Mouse (Mus musculus) ovary, postnatal 14 days (tissue): Measurements from ENCODE around the gene Aldh18a1.

Source experiments
- DNase-seq: peaks from one replicate; pipeline ENCODE4 v3.0.0; 2022; ENCODE audit warnings: low spot score

The Aldh18a1 gene

DNA sequence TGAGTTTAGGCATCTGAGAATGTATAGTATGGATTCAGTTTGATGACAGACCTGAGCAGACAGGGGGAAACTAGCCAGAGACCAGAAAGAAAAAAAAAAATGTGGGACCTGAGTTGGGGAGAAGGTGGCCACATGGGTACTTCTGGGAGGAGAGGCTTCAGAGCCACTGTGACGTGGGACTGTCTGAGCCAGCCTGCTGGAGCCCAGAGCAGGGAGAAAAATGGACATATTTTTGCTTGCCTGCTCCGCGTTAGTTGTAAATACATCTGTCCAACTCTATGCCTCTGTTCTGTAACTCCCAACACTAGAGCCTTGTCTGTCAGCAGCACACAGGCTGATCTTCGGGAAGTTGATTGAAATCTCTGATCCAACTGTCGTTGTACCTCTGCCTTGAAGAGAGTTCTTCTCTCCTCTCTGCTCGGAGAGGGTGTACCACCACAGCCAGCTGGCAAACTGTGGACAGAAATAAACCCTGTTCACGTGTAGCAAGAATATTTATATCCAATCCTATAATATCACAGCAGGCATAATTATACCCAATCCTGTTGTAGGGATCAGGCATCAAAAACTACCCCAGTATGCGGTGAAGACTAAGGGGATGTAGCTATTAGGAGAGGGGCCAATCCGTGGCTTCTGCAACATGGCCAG, 61.8 kb downstream of the Aldh18a1 start:
- DNase-seq = no peak

DNA sequence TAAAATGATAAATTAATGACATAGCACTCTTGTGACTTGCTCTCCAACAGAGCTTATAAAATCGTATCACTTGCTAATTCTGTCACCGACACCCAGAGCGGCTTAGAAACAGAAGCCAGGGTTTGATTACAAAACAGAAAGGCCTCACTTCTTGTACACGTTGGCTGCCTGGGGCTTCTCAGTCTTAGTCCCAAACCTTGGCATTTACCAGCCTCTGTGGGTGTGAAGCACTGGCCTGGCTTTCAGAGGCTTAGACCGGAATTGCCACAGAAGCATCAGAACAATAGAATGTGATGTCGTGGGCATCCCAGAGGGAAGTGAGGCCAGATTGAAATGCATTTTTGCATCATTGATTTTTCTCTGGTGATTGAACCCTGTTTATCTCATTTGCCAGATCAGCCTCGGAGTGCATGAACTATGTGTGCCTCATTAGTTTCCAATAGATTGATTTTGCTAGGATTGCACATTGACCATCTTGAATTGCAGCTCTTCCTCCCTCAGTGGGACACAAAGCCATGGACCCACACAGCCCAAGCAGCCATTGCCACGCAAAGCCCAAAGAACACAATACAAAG, 64.7 kb downstream of the Aldh18a1 start:
- DNase-seq = no peak

DNA sequence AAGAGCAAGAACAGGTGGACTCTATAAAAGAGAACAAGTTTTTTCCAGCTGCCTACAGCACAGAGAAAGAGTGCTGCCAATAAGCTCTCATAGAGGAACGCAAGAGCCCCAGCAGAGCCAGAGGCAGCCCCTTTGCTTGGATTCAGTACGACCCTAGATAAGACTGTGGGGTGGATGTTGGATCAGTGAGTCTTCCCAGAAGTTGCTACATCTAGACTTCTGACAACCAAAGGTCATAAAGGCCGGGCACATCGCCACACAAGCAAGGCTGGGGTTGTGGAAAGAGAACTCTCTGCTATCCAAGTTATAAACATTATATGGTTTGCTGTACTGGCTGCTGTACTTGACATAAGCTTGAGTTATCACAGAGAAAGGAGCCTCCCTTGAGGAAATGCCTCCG, 67.9 kb downstream of the Aldh18a1 start:
- no peak for DNase-seq

DNA sequence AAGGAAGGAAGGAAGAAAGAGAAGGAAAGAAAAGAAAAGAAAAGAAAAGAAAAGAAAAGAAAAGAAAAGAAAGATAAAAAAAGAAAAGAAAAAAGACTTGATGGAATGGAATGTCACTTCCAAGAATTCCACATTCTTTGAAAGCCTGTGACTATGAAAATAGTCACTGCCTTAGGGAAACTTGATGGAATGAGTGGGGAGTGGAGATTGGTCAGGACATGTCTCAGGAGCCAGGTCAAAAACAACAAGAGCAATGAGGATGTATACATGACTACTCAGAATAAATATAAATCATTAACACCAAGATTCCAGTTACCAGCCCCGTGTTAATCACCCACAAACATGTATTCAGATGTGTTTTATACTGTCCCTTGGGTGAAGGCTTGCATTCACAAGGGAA, 69.6 kb downstream of the Aldh18a1 start:
- DNase-seq = no peak

DNA sequence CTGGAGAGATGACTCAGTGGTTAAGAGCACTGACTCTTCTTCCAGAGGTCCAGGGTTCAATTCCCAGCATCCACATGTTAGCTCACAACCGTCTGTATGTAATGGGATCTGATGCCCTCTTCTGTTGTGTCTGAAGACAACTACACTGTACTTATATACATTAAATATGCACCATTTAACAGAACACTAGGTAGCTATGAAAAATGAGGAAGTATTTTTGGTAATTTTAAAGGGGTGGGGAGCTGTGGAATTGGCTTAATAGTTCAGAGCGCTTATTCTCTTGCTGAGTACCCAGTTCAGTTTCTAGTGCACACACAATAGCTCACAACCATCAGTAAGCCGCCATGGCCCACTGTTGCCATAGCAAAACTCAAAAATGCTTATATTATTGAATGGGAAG, 72.7 kb downstream of the Aldh18a1 start:
- DNase-seq = no peak

DNA sequence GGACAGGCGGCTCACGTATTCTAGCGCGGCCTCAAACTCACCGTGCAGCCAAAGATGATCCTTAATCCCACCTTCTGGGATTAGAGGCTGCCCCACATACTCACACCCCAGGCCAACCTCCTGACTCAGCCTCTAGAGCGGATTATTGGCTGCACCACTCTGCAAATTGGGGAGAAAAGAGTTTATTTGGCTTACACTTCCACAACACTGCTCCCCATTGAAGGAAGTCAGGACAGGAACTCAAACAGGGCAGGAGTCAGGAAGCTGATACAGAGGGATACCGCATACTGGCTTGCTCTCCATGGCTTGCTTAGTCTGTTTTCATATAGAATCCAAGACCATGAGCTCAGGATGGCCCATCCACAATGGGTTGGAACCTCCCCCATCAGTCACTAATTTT, 73.9 kb downstream of the Aldh18a1 start:
- no peak for DNase-seq

DNA sequence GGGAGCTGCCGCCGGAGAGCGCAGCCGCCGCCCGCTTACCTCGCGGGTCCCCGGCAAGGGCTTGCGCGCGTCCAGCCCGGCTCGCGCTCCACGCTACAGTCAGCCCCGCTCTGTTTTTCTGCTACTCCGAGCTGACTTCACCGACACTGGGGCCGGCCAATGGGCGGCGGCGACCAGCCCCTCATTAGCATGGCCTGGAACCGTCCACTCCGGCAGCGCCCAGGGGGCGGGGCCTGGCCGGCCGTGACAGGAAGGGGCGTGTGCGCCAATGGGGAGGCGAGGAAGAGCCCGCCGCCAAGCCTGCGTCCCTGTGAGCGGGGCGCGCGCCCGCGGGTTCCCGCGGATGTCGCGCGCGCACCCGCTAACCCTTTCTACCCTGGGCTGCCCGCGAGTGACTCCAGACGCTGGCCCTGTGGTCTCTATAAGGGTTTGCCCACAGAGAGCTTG, 74.6 kb downstream of the Aldh18a1 start, which contains the start of gene Sorbs1:
Sorbs1 (minus strand) TSS at position 148 of the 447 bp plus-strand sequence.
- peak; percentile 88 for DNase-seq

DNA sequence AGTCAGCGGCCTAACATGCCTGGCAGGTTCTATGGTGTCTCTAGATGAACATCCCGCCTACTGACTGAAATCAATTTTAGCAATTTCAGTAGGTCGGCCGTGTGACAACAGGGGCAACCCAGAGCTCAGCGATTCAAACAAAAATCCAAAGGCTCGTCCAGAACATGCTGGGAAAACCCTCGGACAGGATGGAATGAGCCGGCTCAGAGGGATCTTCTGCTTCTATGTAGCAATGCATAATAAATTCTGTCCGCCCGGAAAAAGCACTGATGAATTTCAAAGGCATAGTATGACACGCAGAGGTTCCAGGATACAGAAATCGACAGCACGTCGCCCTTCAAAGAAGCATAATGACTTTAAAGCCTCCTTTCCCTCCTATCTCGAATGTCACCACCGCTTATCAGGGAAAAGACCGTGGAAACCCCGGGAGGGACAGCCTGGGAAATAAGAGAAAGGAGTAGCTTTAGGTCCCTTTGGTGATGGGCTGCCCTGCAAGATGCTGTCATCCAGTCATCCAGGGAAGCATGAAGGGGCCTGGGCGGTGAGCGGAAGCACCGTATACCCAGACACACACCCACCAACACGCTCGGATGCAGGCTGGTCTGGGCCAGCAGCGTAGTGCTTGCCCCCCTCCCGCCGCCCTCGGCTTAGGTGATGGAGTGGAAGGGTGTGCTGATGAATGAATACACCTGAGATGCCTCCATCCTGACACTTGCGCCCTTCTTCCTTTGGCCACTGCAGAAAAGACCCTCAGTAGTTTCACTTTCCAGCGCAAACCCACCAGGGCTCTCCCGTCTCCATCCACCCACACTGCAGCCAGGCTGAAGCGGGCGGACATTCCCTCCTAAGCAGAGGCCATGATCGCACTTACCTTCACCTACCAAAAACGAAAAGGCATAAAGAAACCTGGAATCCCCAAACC, 75.5 kb downstream of the Aldh18a1 start:
- no peak for DNase-seq

DNA sequence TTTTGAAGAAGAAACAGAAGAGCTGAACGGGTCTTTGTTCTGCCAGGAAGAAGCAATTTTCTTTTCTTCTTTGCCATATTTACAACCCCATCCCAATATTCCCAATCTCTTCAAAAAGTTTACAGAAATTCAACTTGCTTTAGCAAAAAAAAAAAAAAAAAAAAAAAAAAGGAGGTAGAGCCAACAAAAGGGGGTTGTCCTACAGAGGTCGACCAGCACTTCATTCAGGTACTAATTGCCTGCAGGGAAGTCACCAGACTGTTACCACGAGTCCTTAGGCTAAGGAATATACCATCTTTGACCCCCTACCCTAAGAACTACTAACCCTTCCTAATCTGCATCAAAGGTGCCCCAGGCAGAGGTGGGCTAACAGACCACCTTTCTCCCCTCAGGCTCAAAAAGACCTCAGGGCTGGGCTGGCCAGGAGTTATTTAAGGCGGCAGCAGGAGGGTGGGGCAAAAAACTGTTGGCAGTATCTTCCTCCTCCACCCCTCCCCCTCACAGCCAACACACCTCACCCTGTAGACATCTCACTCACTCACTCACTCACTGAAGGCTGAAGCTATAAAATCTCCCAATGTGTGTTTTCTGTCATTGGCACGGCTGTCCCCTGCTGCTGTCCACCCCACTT, 76.5 kb downstream of the Aldh18a1 start:
- no peak for DNase-seq

DNA sequence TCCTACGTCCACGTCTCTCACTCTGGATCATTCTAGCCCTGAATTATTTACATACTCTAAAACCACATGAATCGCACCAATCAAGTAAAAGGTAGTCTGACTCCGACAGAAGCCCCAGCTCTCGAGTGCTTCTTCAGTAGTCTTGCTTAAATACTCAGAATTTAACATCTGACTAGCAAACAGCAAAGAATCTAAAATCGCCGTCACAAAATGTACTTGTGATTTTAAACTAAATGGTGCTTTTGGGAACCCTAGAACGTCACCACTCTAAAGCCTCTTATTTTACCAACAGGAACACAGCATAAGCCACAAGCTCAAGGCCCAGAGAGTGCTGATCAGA, 77.2 kb downstream of the Aldh18a1 start:
- no peak for DNase-seq

DNA sequence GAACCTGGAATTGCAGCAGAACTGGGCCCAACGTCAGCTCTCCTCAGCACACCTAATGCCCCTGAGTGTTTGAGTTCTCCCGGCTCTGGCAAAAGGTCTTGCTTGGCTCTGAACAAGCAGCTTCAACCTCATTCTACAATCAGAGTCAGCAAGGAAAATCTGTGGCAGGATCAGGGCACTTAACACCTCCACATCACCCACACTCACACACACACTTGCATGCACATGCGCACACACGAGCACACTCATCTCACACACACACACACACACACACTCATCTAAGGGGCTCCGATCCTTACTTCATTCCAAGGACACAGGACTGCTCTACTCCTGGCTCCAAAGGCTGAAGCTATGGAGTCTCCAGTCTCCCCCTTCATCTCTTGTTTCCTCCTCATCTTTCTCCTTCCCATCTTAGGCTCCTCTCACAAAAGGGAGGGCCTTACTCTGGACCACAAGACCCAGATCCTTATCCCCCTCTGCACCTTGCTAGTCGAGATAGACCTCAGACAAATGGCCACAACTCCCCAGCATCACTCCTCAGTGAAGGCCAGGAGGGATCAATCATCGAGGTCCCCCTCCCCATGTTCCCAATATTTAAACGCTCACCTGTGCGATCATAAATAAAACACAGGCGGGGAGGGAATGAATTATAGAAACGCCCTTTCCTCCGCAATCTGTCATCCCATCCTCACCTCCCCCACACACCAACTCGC, 77.7 kb downstream of the Aldh18a1 start:
- no peak for DNase-seq

DNA sequence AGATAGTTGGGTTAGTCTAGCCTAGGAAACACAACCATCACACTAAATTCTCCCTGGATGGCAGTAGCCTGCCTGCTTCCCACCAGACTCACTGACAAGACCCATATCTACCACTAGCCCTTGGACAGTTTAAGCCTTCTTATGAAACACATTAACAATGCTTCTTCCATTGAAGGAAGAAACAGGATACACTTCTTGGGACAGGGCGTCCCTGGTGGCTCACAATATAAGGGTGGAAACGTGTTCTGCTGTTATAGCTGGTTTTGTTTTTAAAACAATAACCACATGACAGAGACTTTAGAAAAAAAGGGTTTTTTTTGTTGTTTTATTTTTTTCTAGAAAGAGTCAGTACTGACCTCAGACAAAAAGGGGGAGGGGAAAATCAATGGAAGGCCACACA, 79.0 kb downstream of the Aldh18a1 start:
- DNase-seq = no peak

DNA sequence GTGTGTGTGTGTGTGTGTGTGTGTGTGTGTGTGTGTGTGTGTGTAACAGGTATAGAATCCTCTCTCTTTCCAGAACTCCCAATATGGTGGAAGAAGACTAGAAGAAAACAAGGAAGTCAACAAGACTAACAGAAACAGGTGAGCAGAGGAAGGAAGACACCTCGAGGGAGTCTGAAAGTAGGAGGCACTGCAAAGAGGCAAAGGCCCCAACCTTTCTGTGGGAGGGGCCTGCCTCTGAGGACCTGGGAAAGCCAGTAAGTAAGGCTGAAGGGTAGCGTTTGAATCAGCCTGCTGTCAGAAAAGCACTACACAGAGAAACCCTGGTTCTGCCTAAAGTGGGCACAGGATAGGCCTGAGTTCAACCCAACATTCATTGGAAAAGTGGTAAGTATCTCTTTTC, 79.4 kb downstream of the Aldh18a1 start:
- no peak for DNase-seq

DNA sequence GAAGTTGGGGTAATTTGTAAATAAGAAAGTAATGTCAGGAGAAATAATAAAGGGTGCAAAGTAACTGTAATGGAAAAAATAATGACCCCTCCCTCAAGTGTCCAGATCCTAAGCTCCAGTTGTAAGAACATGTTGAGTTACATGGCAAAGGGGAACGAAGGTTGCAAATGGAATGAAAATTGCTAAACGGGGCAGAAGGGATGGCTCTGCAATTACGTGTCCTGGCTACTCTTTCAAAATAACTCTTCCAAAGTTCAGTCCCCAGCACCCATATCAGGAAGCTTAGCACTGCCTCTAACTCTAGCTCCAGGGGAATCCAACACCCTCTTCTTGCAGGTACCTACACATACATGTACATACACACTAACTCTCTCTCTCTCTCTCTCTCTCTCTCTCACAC, 81.3 kb downstream of the Aldh18a1 start:
- no peak for DNase-seq

DNA sequence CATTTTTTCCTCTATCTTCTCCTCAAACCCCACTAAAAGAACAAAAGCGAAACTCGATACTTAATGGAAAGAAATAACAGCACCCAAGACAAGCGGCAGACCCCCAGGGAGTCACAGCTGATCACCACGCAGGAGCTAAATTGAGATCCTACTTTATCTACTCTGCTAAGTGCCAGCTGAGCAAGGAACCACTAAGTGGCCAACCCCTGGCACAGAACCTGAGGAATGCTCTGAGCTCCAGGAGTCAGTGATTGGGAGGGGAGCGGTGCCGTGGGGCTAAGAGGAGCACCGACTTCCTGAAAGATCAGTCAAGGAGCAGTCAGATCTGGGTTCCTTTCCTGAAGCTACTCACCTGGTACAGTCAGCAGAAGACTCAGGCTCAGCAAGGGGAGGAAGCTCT, 83.9 kb downstream of the Aldh18a1 start:
- DNase-seq = no peak
